Mouse (Mus musculus) c-Kit-positive CD71-positive TER-119-negative erythroid progenitor cells, embryonic 14.5 days (primary cell): ENCODE measurements at regions not wholly inside any gene's neighbourhood (a gene's known extent, or its start where the extent isn't known, plus 50 kb on each side); places are given as distances from the start of the nearest gene placed in this dataset.
"Not testable (repeated sequence)": the region's sequence is repeated elsewhere in the genome, so short reads cannot be mapped to it uniquely, and the experiment has no call there.

Experiments used
- DNase-seq: peaks from one replicate; pipeline ENCODE4 v3.0.0-alpha.2; 2013; ENCODE audit warnings: low read depth

GRCm38 (mm10) chr1:185939914-185940313, 177.2 kb downstream of the Lyplal1 start:
- no peak for DNase-seq

- no peak for DNase-seq
Measured at GRCm38 (mm10) chr1:185940511-185940910, 176.6 kb downstream of the Lyplal1 start.

GRCm38 (mm10) chr1:185951163-185951562, 165.9 kb downstream of the Lyplal1 start:
- DNase-seq, result no peak

- DNase-seq, result not testable (repeated sequence)
Measured at GRCm38 (mm10) chr1:185955821-185956220, 161.3 kb downstream of the Lyplal1 start.

- DNase-seq, result no peak
Measured at GRCm38 (mm10) chr1:185957557-185957956, 159.6 kb downstream of the Lyplal1 start.

GRCm38 (mm10) chr1:185958276-185958675, 158.8 kb downstream of the Lyplal1 start:
- DNase-seq, result no peak

- DNase-seq, result no peak
Measured at GRCm38 (mm10) chr1:185962606-185963005, 154.5 kb downstream of the Lyplal1 start.

- DNase-seq, result no peak
Measured at GRCm38 (mm10) chr1:185963773-185964172, 153.3 kb downstream of the Lyplal1 start.

GRCm38 (mm10) chr1:185964426-185964825, 152.7 kb downstream of the Lyplal1 start:
- DNase-seq, result no peak

GRCm38 (mm10) chr1:185967227-185967626, 149.9 kb downstream of the Lyplal1 start:
- DNase-seq, result no peak

GRCm38 (mm10) chr1:185967816-185968215, 149.3 kb downstream of the Lyplal1 start:
- no peak for DNase-seq

GRCm38 (mm10) chr1:185968642-185969041, 148.5 kb downstream of the Lyplal1 start:
- no peak for DNase-seq

- DNase-seq, result no peak
Measured at GRCm38 (mm10) chr1:185969231-185969630, 147.9 kb downstream of the Lyplal1 start.

- no peak for DNase-seq
Measured at GRCm38 (mm10) chr1:185977075-185977474, 140.0 kb downstream of the Lyplal1 start.

GRCm38 (mm10) chr1:185989432-185989831, 127.7 kb downstream of the Lyplal1 start:
- DNase-seq, result no peak

GRCm38 (mm10) chr1:186000066-186000465, 117.0 kb downstream of the Lyplal1 start:
- DNase-seq, result not testable (repeated sequence)

GRCm38 (mm10) chr1:186013413-186013812, 103.7 kb downstream of the Lyplal1 start:
- DNase-seq, result no peak

- no peak for DNase-seq
Measured at GRCm38 (mm10) chr1:186014166-186014565, 102.9 kb downstream of the Lyplal1 start.

- DNase-seq, result no peak
Measured at GRCm38 (mm10) chr1:186015831-186016561, 101.1 kb downstream of the Lyplal1 start.

- no peak for DNase-seq
Measured at GRCm38 (mm10) chr1:186017547-186017946, 99.6 kb downstream of the Lyplal1 start.

GRCm38 (mm10) chr1:186019511-186019910, 97.6 kb downstream of the Lyplal1 start:
- DNase-seq, result no peak

- DNase-seq, result no peak
Measured at GRCm38 (mm10) chr1:186031951-186032350, 85.2 kb downstream of the Lyplal1 start.

GRCm38 (mm10) chr1:186034443-186034842, 82.7 kb downstream of the Lyplal1 start:
- DNase-seq, result no peak
